Mouse (Mus musculus): ENCODE data around the gene Pcca.
A peak's percentile ranks its signal among the peaks of the same experiment; 100 is the strongest.

The Pcca gene

GRCm38 (mm10) chr14:122534017-122534924 is at the start of gene Pcca:
TSS of gene Pcca (plus strand) at chr14:122534324.
- DNase-seq: peak; percentile 98

- no peak for DNase-seq
Measured at GRCm38 (mm10) chr14:122484458-122484843, 49.7 kb upstream of the Pcca start.

GRCm38 (mm10) chr14:122484844-122485551 is 49.1 kb upstream of the Pcca start:
- no peak for DNase-seq

GRCm38 (mm10) chr14:122485635-122486181 is 48.4 kb upstream of the Pcca start:
- DNase-seq: no peak

GRCm38 (mm10) chr14:122486611-122487010 is 47.5 kb upstream of the Pcca start:
- DNase-seq: no peak

- DNase-seq: no peak
Measured at GRCm38 (mm10) chr14:122487366-122487765, 46.8 kb upstream of the Pcca start.

- no peak for DNase-seq
Measured at GRCm38 (mm10) chr14:122489041-122489440, 45.1 kb upstream of the Pcca start.

GRCm38 (mm10) chr14:122489686-122490414 is 44.3 kb upstream of the Pcca start:
- DNase-seq: no peak

GRCm38 (mm10) chr14:122490441-122491328 is 43.4 kb upstream of the Pcca start, which contains the start of gene Gm10837:
TSS of gene Gm10837 (plus strand) at chr14:122490586.
- DNase-seq: no peak

- DNase-seq: no peak
Measured at GRCm38 (mm10) chr14:122491521-122491920, 42.6 kb upstream of the Pcca start.

- DNase-seq: no peak
Measured at GRCm38 (mm10) chr14:122492015-122492414, 42.1 kb upstream of the Pcca start.

GRCm38 (mm10) chr14:122509058-122509457 is 25.1 kb upstream of the Pcca start:
- no peak for DNase-seq

- no peak for DNase-seq
Measured at GRCm38 (mm10) chr14:122511519-122511918, 22.6 kb upstream of the Pcca start.

GRCm38 (mm10) chr14:122513511-122514036 is 20.6 kb upstream of the Pcca start:
- DNase-seq: no peak

GRCm38 (mm10) chr14:122528475-122528874 is 5.6 kb upstream of the Pcca start:
- no peak for DNase-seq

GRCm38 (mm10) chr14:122535986-122536385 is 1.9 kb downstream of the Pcca start:
- DNase-seq: no peak

- DNase-seq: no peak
Measured at GRCm38 (mm10) chr14:122548421-122548820, 14.3 kb downstream of the Pcca start.

- no peak for DNase-seq
Measured at GRCm38 (mm10) chr14:122548905-122549304, 14.8 kb downstream of the Pcca start.

GRCm38 (mm10) chr14:122552761-122553445 is 18.8 kb downstream of the Pcca start:
- no peak for DNase-seq

- DNase-seq: peak; percentile 21
Measured at GRCm38 (mm10) chr14:122557353-122557752, 23.2 kb downstream of the Pcca start.
